Mouse (Mus musculus): Measurements from ENCODE around the gene Ly6g5c. TPM values are rescaled to one million over a fixed set of nuclear protein-coding genes. Genes with fewer than 3 reads are reported as not detected.
"Not testable (repeated sequence)": the region's sequence is repeated elsewhere in the genome, so short reads cannot be mapped to it uniquely, and the experiment has no call there.

Gene Ly6g5c
- polyA plus RNA-seq, 1 experiment from 2014 or later = not detected

DNA sequence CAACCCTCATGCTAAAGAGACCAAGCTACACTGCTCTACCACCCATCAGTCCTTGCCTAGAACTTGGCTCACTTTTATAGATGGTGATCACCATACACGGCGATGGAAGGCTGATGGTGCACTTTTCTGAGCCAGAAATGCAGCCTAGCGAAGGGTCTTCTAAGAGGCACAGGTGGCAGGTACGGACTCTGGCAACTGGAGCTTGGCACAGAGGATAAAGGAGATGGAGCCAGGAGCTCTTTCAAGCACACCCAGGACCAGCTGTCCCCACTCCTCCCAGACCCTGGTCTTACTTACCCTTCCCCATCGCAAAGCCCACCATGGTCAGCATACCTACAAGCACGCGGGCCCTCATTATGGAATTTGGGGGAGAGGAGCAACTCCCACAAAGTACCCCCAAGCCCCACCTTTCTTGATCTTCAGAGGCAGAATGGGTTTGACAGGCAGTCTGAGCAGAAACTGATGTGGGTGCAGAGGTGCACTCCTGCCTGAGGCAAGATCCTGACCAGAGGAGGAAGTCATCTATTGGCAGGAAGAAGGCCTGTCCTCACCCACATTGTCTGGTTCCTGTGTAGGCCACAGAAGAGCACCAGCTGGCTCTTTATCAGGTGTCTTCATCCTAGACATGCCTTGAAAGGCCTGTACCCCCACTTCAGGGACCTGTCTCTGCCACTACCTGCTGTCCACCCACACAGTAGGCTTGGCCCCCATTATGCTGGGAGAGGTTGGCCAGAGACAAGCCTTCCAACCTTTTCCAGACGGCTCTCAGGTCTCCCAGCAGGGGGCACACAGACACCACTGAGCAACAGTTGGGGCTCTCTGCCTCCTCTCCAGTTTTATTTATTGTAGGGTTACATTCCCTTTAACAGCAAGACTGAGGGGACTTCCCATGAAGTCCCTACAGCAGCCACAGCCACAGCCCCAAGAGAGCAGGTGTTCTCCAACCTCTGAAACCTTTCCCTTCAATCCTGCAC is 7.3 kb downstream of the Ly6g5c start, which contains the start of gene Ly6g5b:
Gene Ly6g5b, minus strand, starts transcription at position 383 of the 974 bp plus-strand sequence.
- Histone ChIP-seq H3K4me3 (no peak within 1 kb of the TSS), H3K9ac (no peak within 1 kb of the TSS), H3K27me3 (replicated peaks) (0 out of 2 replicates have a peak, but pooled peaks cover 3% of the 10 kb centered on the region), H3K4me1 (replicated peaks) (peaks cover 8% of the 10 kb centered on the region), H3K27ac (ENCODE audit: poor library complexity, severe bottlenecking) (no peak within 1 kb of the TSS), H3K9me3 (replicated peaks) (no peaks in the 10 kb centered on the region), H3K4me2 (no peak within 1 kb of the TSS), H3K36me3 (peaks cover 57% of the 10 kb centered on the region)
- WGBS = 84% methylated on average over 8 of the region's 8 CpGs
- ATAC-seq (ENCODE audit: insufficient number of reproducible peaks, low FRiP score) = no peak

GRCm38 (mm10) chr17:35120745-35121142 is 12.7 kb downstream of the Ly6g5c start:
- under 1% methylated on average over 33 of the region's 33 CpGs for WGBS
- peak overlapping the region; percentile 92 for H3K4me2 ChIP-seq
- no peaks in the 10 kb centered on the region for H3K27me3 ChIP-seq (replicated peaks)
- peaks cover 27% of the 10 kb centered on the region for H3K4me1 ChIP-seq (replicated peaks)
- peak overlapping the region; percentile 34; the same call in 1 of the 2 replicates for H3K27ac ChIP-seq (ENCODE audit: poor library complexity, severe bottlenecking)
- H3K4me3 ChIP-seq = peak overlapping the region; percentile 76
- ATAC-seq (ENCODE audit: insufficient number of reproducible peaks, low FRiP score) = no peak
- no peaks in the 10 kb centered on the region for H3K9me3 ChIP-seq (replicated peaks)
- peaks cover 51% of the 10 kb centered on the region for H3K36me3 ChIP-seq
- peak overlapping the region; percentile 85 for H3K9ac ChIP-seq

DNA sequence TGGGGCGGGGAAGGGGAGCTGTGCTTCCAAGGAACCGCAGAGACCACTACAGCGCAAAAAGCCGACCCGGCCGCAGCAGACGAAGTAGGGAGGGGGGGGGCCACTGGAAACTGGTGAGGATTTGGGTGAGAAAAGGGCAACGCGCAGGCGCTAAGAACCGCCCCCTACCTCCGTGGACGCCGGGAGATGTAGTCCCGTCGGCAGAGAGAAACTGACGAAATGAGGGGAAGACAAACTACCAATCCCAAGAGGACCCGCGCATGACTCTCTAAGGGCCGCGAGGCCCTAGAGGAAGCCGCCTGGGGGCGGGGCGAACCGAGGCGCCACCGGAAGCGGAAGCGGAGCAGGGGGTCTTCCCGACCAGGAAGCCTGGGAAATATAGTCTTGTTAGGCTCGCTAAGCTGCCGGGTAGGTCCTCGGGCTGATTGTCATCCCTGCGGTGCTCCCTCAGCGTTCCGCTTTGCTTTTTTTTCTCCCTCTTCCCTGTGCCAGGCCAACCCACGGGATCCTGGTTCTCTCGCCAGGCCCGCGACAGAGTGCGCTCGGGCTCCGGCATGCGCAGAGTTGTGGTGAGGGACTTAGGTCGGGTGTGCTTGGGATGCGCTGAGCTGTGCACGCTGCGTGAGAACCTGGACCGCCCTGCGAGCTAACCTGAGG is 13.2 kb downstream of the Ly6g5c start, which contains the start of gene Gpank1:
Gene Gpank1, plus strand, starts transcription at position 313 of the 657 bp plus-strand sequence.
- peaks cover 46% of the 10 kb centered on the region for H3K36me3 ChIP-seq
- under 1% methylated on average over 50 of the region's 50 CpGs for WGBS
- H3K4me1 ChIP-seq (replicated peaks) = peaks cover 27% of the 10 kb centered on the region
- peak within 1 kb of the TSS; percentile 93 for H3K9ac ChIP-seq
- no peaks in the 10 kb centered on the region for H3K9me3 ChIP-seq (replicated peaks)
- H3K27ac ChIP-seq (ENCODE audit: poor library complexity, severe bottlenecking) = peak within 1 kb of the TSS; percentile 87
- ATAC-seq (ENCODE audit: insufficient number of reproducible peaks, low FRiP score) = peak; percentile 94
- no peaks in the 10 kb centered on the region for H3K27me3 ChIP-seq (replicated peaks)
- peak within 1 kb of the TSS; percentile 76 for H3K4me3 ChIP-seq
- H3K4me2 ChIP-seq = peak within 1 kb of the TSS; percentile 92

DNA sequence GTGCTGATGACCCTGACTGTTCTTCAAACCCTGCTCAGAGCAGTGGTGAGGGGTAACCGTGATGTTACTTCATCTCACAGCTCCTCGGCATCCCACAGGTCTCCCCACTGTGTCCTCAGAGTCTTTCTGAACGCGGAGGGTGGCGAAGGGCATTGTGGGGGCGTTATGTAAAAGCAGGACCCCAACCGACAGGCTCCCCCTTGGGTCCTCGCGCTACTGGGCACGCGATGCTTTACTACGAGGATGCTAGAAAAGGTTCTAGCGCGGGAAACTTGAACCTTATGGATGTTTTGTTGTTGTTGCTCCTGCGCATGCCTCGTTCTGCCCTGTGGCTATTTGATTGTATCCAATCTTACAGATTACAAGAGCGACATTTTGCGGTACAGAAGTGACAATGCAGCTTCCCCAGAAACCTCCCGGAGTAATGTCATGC is 13.8 kb downstream of the Ly6g5c start, which contains the start of gene Csnk2b:
Gene Csnk2b, minus strand, starts transcription at position 183 of the 433 bp plus-strand sequence.
- Histone ChIP-seq H3K4me3 (peak within 1 kb of the TSS; percentile 76), H3K9ac (peak within 1 kb of the TSS; percentile 93), H3K9me3 (replicated peaks) (no peaks in the 10 kb centered on the region), H3K27ac (ENCODE audit: poor library complexity, severe bottlenecking) (peak within 1 kb of the TSS; percentile 87), H3K27me3 (replicated peaks) (no peaks in the 10 kb centered on the region), H3K4me1 (replicated peaks) (peaks cover 31% of the 10 kb centered on the region), H3K36me3 (peaks cover 42% of the 10 kb centered on the region), H3K4me2 (peak within 1 kb of the TSS; percentile 92)
- under 1% methylated on average over 19 of the region's 19 CpGs for WGBS
- no peak; the same call in 1 of the 2 replicates for ATAC-seq (ENCODE audit: insufficient number of reproducible peaks, low FRiP score)

DNA sequence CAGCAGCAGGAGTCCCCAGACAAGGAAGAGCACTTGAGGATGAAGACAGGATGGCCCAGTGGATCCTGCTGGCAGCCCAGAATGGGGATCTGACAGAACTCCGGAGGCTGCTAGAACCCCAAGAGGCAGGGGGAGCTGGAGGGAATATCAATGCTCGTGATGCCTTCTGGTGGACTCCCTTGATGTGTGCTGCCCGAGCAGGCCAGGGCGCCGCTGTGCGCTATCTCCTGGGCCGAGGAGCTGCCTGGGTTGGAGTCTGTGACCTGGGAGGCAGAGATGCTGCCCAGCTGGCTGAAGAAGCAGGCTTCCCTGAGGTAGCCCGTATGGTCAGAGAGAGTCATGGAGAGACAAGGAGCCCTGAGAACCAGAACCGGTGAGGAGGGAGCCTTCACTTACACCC is 15.2 kb downstream of the Ly6g5c start:
- H3K27me3 ChIP-seq (replicated peaks); H3K9me3 ChIP-seq (replicated peaks); H3K9ac ChIP-seq; ATAC-seq (ENCODE audit: insufficient number of reproducible peaks, low FRiP score); H3K4me2 ChIP-seq; H3K27ac ChIP-seq (ENCODE audit: poor library complexity, severe bottlenecking); H3K4me3 ChIP-seq: not testable (repeated sequence)
- peaks cover 41% of the 10 kb centered on the region for H3K4me1 ChIP-seq (replicated peaks)
- WGBS = 92% methylated on average over 9 of the region's 9 CpGs
- H3K36me3 ChIP-seq = peaks cover 36% of the 10 kb centered on the region

GRCm38 (mm10) chr17:35124261-35124896 is 16.3 kb downstream of the Ly6g5c start:
- peaks cover 48% of the 10 kb centered on the region for H3K4me1 ChIP-seq (replicated peaks)
- not testable (repeated sequence) for ATAC-seq (ENCODE audit: insufficient number of reproducible peaks, low FRiP score); H3K9ac ChIP-seq; H3K9me3 ChIP-seq (replicated peaks); H3K27ac ChIP-seq (ENCODE audit: poor library complexity, severe bottlenecking); H3K27me3 ChIP-seq (replicated peaks); H3K4me2 ChIP-seq; H3K4me3 ChIP-seq
- WGBS = 90% methylated on average over 12 of the region's 12 CpGs
- peaks cover 33% of the 10 kb centered on the region for H3K36me3 ChIP-seq

- no peaks in the 10 kb centered on the region for H3K9me3 ChIP-seq (replicated peaks)
- no peak overlapping the region; the same call in 1 of the 2 replicates for H3K9ac ChIP-seq
- no peak overlapping the region for H3K27ac ChIP-seq (ENCODE audit: poor library complexity, severe bottlenecking)
- peaks cover 43% of the 10 kb centered on the region for H3K4me1 ChIP-seq (replicated peaks)
- ATAC-seq (ENCODE audit: insufficient number of reproducible peaks, low FRiP score) = no peak
- H3K27me3 ChIP-seq (replicated peaks) = no peaks in the 10 kb centered on the region
- WGBS = 92% methylated on average over 1 of the region's 1 CpGs
- peak overlapping the region; percentile 82 for H3K4me2 ChIP-seq
- H3K36me3 ChIP-seq = peaks cover 33% of the 10 kb centered on the region
- peak overlapping the region; percentile 75; the same call in 1 of the 2 replicates for H3K4me3 ChIP-seq
Observed at GRCm38 (mm10) chr17:35125081-35125480, 17.0 kb downstream of the Ly6g5c start.

- Histone ChIP-seq H3K9me3 (replicated peaks) (no peaks in the 10 kb centered on the region), H3K9ac (peak overlapping the region; percentile 85), H3K36me3 (peaks cover 36% of the 10 kb centered on the region), H3K27ac (ENCODE audit: poor library complexity, severe bottlenecking) (peak overlapping the region; percentile 77), H3K4me2 (peak overlapping the region; percentile 82), H3K27me3 (replicated peaks) (no peaks in the 10 kb centered on the region), H3K4me1 (replicated peaks) (peaks cover 38% of the 10 kb centered on the region), H3K4me3 (peak overlapping the region; percentile 75)
- 25% methylated on average over 6 of the region's 6 CpGs for WGBS
- no peak for ATAC-seq (ENCODE audit: insufficient number of reproducible peaks, low FRiP score)
Observed at GRCm38 (mm10) chr17:35125578-35125977, 17.5 kb downstream of the Ly6g5c start.

DNA sequence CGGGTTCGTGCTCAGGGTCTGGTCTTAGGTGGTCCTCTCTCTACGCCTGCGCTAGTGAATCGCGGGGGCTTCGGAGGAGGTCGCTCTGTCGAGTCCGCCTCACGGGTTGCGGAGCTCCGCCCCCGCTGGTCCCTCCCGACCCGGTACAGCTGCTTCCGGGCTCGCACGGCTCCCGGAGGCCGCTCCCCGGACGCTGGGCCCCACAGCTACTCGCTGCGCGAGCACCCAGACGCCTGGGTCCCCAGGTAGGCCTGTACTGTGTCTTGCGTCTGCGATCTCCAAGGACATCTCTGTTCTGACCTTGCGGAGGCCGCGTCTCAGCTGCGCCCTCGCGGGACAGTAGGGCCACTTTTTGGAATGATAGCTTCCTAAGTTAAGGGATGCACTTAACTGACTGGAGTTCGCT is 18.1 kb downstream of the Ly6g5c start, which contains the start of gene D17H6S53E:
Gene D17H6S53E, plus strand, starts transcription at position 168 of the 406 bp plus-strand sequence.
- Histone ChIP-seq H3K36me3 (peaks cover 36% of the 10 kb centered on the region), H3K27me3 (replicated peaks) (no peaks in the 10 kb centered on the region), H3K27ac (ENCODE audit: poor library complexity, severe bottlenecking) (peak within 1 kb of the TSS; percentile 77), H3K4me2 (peak within 1 kb of the TSS; percentile 82), H3K9me3 (replicated peaks) (no peaks in the 10 kb centered on the region), H3K4me3 (peak within 1 kb of the TSS; percentile 75), H3K9ac (peak within 1 kb of the TSS; percentile 85), H3K4me1 (replicated peaks) (peaks cover 38% of the 10 kb centered on the region)
- ATAC-seq (ENCODE audit: insufficient number of reproducible peaks, low FRiP score) = peak; percentile 69
- WGBS = under 1% methylated on average over 36 of the region's 36 CpGs

DNA sequence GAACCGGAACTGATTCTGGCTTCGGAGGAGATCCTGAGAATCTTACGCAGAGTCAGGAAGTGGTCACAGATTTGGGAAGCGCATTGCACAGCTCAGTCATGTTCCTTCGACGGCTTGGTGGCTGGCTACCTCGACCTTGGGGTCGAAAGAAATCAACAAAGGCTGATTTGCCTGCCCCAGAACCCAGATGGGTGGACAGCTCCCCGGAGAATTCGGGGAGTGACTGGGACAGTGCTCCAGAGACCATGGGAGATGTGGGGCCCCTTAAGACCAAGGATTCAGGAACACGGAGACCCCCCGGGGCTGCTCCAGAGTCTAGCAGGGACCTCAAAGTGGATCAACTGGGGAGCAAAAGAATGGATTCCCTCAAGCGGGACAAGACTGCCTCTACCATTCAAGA is 18.9 kb downstream of the Ly6g5c start:
- H3K9ac ChIP-seq = peak overlapping the region; percentile 85
- ATAC-seq (ENCODE audit: insufficient number of reproducible peaks, low FRiP score) = no peak
- peak overlapping the region; percentile 77; the same call in 1 of the 2 replicates for H3K27ac ChIP-seq (ENCODE audit: poor library complexity, severe bottlenecking)
- peak overlapping the region; percentile 82 for H3K4me2 ChIP-seq
- no peaks in the 10 kb centered on the region for H3K27me3 ChIP-seq (replicated peaks)
- peaks cover 37% of the 10 kb centered on the region for H3K4me1 ChIP-seq (replicated peaks)
- H3K9me3 ChIP-seq (replicated peaks) = no peaks in the 10 kb centered on the region
- H3K36me3 ChIP-seq = peaks cover 36% of the 10 kb centered on the region
- WGBS = 64% methylated on average over 13 of the region's 13 CpGs
- H3K4me3 ChIP-seq = peak overlapping the region; percentile 75

Data from heart, embryonic 12.5 days (tissue).